Mouse (Mus musculus): ENCODE results near the gene Olfr523. TPM values are rescaled to one million over a fixed set of nuclear protein-coding genes. Genes with fewer than 3 reads are reported as not detected.

Gene Olfr523
- 0.10 TPM in 1 of 2 replicates, not detected in the other for polyA plus RNA-seq (2012; rRNA removed)

DNA sequence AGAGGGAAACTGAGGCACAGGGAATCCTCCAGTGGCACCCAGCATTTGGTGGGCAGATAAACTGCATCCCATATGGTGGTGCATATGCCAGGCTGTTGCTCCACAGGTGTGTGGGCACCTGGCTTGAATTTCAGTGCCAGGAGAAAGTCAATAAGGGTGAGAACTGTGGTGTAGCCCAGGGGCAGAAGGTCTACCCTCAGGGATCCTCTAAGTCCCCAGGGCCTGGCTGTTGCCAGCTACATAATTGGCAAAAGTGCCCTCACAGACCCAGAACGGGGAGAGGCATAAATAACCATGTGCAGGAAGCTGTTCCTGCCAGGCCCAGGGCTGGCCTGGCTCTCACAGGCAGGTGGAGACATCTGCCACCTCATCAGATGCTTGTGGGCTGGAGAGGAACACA is at the start of gene Olfr523:
Olfr523 (plus strand) TSS at position 282 of the 400 bp plus-strand sequence.

DNA sequence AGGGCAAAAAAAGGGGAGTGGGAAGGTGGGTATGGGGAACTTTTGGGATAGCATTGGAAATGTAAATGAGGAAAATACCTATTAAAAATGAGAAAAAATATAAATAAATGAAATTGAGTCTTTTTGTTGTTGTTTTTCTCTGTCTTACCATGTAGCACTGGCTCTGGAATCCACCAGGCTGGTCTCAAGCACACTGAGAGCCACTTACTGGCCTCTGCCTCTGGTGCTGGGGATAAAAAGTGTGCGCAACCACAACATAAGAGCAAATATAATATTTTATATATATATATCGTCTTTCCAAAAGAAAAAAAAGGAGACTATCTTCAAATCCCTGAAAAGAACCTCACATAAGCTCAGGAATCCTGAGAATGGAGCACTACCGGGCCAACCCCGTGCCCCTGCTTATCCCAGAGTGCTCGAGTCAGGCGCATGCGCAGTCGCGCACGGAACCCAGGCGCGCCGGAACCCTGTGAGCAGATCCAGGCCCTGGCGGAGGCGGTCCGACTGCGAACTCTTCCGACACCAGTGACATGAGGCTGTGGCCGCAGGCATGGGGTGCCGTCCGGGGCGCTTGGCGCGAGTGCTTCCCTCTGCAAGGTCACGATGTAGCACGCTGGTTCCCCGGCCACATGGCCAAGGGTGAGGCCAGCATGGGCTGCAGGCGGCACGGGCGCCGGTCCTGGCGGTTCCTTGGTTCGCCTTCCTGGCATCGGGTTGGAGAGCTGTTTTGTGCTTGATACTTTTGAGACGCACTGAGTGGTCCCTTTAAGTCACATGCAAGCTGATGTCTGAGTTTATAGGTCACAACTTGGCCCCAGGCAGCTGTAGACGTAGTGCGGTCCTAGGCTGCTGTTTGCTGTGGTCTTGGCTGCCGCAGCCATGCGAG is 35.6 kb upstream of the Olfr523 start, which contains the start of gene Mtg1:
Mtg1 (plus strand) TSS at position 430 of the 886 bp plus-strand sequence.

DNA sequence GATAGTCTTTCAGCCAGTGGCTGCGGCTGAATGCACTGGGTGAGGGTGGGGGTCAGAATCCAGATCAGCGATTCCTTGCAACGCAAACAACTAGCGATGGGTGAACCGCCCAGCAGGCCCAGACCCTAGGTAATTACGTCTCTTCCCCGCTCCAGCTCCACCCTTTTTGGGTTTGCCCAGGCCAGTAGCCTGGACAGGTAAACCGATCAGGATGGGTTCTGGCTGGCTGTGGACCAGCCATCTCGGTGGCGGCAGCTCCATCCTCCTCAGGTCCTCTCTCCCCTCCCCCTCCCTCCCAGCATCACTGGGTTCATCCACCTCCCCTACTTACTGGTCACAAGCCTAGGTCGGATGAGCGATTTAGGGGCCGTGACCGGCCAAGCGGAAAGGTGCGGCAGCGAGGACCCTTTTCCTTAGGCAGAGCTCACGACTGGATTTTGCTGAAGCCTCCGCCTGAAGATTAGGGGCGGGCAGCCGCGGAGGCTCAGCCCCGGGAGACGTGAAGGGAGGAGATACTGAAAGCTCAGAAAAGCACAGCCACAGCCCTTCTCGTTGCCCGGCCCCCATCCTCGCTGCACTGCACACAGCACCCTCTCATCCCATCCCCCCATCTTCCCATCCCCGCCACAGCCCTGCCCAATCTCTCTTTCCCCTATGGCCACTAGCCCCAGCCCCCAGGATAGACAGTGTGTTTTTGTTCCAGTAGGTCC is 18.6 kb upstream of the Olfr523 start, which contains the start of gene Sprn:
Sprn (minus strand) TSS at position 660 of the 710 bp plus-strand sequence.

DNA sequence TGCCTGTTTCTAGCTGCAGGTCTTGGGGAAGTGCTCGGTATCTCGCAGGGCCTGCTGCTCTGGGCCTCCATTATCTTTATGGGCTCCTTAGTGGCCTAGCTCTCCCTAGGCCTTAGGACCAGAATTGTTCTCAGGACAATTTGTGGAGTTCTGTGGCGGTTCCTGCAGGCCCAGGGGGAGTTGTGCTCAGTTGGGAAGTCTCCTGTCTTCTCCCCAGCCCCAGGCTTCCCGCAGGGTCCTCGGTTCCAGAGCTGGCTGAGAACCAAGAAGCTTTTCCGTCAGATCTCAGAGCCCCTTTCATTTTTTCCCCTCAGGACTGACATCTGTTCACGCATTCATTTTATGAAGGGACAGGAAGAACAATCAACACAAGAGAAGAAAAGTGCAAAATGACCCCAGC is 8.4 kb upstream of the Olfr523 start, which contains the start of gene Olfr522:
Olfr522 (minus strand) TSS at position 101 of the 400 bp plus-strand sequence.

DNA sequence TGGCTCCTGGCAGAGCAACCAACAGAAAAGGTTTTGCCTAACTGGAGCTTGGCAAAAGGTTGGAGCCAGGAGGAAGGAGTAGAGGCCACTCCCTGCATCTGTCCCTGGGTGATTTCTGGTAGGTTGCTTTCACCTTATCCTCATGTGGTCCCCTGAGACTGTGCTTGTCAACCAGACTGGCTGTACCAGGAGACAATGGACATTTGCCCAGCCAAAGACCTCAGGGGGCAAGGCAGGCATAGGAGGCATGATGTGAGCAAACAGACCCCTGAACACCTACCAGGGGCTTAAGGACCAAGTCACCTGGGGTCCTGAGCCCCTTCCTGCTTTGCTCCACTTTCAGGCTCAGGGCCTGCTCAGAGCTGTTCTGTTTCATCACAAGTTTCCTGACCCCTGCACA is 32.8 kb downstream of the Olfr523 start, which contains the start of gene Olfr524:
Olfr524 (minus strand) TSS at position 101 of the 400 bp plus-strand sequence.

DNA sequence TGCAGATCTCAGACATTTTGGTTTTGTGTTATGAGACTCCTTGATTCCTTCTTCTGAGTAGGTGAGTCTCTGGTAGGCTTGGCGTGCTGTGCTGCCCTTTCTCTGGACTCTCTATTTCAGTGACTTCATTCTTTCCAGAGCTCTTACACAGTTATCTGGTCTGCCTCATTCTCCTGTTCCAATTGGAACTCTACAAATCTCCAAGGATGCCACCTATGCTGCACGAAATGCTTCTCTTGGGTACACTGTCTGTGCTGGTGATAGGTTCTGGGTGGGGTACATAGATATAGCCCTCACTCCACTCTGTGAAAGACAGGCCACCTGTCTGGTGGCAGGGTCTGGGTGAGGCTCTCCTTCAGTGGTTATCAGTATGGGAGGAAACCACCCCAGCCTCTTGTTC is 45.0 kb downstream of the Olfr523 start, which contains the start of gene Cd163l1:
Cd163l1 (plus strand) TSS at position 301 of the 400 bp plus-strand sequence.

Other genes starting within 250 kb of the Olfr523 start
- 0.23 TPM in 1 of 2 replicates, not detected in the other for gene Utf1, start 229.4 kb upstream of the Olfr523 start, polyA plus RNA-seq (2012; rRNA removed)
- gene 6430531B16Rik, start 194.5 kb upstream of the Olfr523 start, polyA plus RNA-seq (2012; rRNA removed), result 0.16 TPM in 2 replicates
- gene Adam8, start 180.7 kb upstream of the Olfr523 start, polyA plus RNA-seq (2012; rRNA removed), result 4.5 and 5.3 TPM in 2 replicates
- gene Zfp511, start 136.8 kb upstream of the Olfr523 start, polyA plus RNA-seq (2012; rRNA removed), result 55.6 and 88.0 TPM in 2 replicates
- 13.5 and 15.3 TPM in 2 replicates for gene Tubgcp2, start 136.5 kb upstream of the Olfr523 start, polyA plus RNA-seq (2012; rRNA removed)
- gene Msx3, start 124.1 kb upstream of the Olfr523 start, polyA plus RNA-seq (2012; rRNA removed), result 0.08 and 0.16 TPM in 2 replicates
- gene Caly, start 90.7 kb upstream of the Olfr523 start, polyA plus RNA-seq (2012; rRNA removed), result 4.1 and 5.0 TPM in 2 replicates
- 14.8 and 25.0 TPM in 2 replicates for gene Prap1, start 79.8 kb upstream of the Olfr523 start, polyA plus RNA-seq (2012; rRNA removed)
- 100 and 110 TPM in 2 replicates for gene Fuom, start 70.8 kb upstream of the Olfr523 start, polyA plus RNA-seq (2012; rRNA removed)
- 8.3 and 9.1 TPM in 2 replicates for gene Paox, start 57.4 kb upstream of the Olfr523 start, polyA plus RNA-seq (2012; rRNA removed)
- 112 and 131 TPM in 2 replicates for gene Echs1, start 56.7 kb upstream of the Olfr523 start, polyA plus RNA-seq (2012; rRNA removed)
- 14.0 and 15.3 TPM in 2 replicates for gene Mtg1, start 35.7 kb upstream of the Olfr523 start, polyA plus RNA-seq (2012; rRNA removed)
- gene Sprn, start 18.3 kb upstream of the Olfr523 start, polyA plus RNA-seq (2012; rRNA removed), result 0.93 and 1.4 TPM in 2 replicates
- not detected in 2 replicates for gene Olfr522, start 8.5 kb upstream of the Olfr523 start, polyA plus RNA-seq (2012; rRNA removed)
- gene Olfr524, start 32.7 kb downstream of the Olfr523 start, polyA plus RNA-seq (2012; rRNA removed), result not detected in 2 replicates
- gene Cd163l1, start 45.0 kb downstream of the Olfr523 start, polyA plus RNA-seq (2012; rRNA removed), result 0.30 and 0.50 TPM in 2 replicates
- gene 5830411N06Rik, start 74.1 kb downstream of the Olfr523 start, polyA plus RNA-seq (2012; rRNA removed), result 0.16 TPM in 1 of 2 replicates, not detected in the other
- not detected in 2 replicates for gene Olfr525, start 147.6 kb downstream of the Olfr523 start, polyA plus RNA-seq (2012; rRNA removed)
- not detected in 2 replicates for gene Olfr527, start 160.8 kb downstream of the Olfr523 start, polyA plus RNA-seq (2012; rRNA removed)
- gene Olfr60, start 188.5 kb downstream of the Olfr523 start, polyA plus RNA-seq (2012; rRNA removed), result 0.29 and 0.58 TPM in 2 replicates
- gene Olfr530, start 203.1 kb downstream of the Olfr523 start, polyA plus RNA-seq (2012; rRNA removed), result not detected in 2 replicates
- gene Olfr531, start 229.7 kb downstream of the Olfr523 start, polyA plus RNA-seq (2012; rRNA removed), result not detected in 2 replicates
- not detected in 2 replicates for gene Olfr532, start 248.4 kb downstream of the Olfr523 start, polyA plus RNA-seq (2012; rRNA removed)